Mouse (Mus musculus) gastrocnemius, adult 8-10 months (tissue): ENCODE results near the gene Slc35a1. TPM values are rescaled to one million over a fixed set of nuclear protein-coding genes. Genes with fewer than 3 reads are reported as not detected.
"Not testable (repeated sequence)": the region's sequence is repeated elsewhere in the genome, so short reads cannot be mapped to it uniquely, and the experiment has no call there.

ENCODE experiments used
- DNase-seq, 2 experiments: peaks; one replicate each; pipeline ENCODE4 v3.0.0; 2022; ENCODE audit warnings: low spot score in 2 of 2
- total RNA-seq, 4 experiments: library from RNA; stranded (reverse); gene quantifications; 2 replicates each; pipeline ENCODE4 v1.2.4; 2022

Gene Slc35a1
- 10 to 100 TPM; 11.5 to 14.0 (median 13.7) TPM for total RNA-seq

DNA sequence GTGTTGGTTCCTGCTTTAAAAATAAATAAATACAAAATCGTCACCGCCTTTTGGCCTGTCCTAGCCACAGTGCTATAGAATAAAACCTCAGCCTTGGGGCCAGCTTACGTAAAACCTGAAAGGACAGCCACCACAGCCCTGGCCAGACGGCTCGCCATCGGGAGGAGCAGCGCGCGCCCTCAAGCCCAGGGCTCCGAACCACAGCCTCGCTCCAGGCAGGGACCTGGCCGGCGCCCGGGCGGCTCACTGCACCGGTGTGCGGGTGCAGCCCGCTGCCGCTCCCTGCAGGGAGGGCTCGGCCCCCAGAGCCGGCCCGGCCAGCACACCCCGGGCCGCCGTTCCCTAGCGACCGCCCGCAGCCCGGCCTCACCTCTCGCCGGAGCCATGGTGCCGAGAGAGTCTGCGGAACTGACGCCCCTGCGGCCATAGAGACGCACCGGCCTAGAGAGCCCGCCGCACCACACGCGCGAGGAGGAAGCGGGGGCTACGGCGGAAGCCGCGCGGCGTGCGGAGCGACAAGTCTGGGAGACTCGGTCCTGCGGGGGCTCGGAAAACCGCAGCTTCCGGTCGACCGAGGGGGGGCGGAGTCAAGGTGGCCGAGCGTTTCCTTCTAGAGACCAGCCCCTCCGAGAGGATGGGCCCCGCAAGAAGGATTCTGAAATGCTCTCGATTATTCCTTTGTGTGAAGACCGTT is at the start of gene Slc35a1:
TSS of gene Slc35a1 (minus strand) at position 565 of the 694 bp plus-strand sequence.
- peak; percentile 86 to 91 for DNase-seq

DNA sequence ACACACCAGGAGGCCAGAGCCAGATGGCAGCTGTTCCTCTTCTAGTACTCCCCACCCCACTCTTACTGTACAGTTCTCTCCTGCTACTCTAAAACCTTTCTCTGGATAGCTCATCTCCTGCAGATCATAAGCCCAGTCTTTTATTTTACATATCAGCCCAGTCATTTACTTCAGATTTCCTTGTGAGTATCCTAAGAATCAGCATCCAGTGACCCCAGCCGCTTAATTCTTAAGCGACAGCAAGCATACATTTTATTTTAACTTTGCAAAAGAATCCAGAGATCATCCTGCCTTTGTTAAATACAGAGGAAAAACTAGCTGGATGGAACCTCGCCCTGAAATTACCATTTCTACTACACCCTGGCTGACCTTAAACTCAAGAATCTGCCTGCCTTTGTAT is 47.2 kb upstream of the Slc35a1 start:
- no peak for DNase-seq

DNA sequence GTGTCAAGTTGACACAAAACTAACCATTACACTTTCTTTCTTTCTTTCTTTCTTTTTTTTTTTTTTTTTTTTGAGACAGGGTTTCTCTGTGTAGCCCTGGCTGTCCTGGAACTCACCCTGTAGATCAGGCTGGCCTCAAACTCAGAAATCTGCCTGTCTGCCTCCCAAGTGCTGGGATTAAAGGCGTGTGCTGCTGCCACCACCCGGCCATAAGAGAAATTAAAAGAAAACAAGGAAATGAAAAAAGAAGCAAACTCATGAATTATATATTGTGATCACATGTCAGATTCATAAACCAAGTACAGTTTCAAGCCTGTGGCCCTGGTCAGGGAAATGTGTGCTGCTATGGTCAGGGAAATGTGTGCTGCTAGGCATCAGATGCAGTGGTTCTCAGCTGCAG is 46.2 kb upstream of the Slc35a1 start:
- not testable (repeated sequence) for DNase-seq

DNA sequence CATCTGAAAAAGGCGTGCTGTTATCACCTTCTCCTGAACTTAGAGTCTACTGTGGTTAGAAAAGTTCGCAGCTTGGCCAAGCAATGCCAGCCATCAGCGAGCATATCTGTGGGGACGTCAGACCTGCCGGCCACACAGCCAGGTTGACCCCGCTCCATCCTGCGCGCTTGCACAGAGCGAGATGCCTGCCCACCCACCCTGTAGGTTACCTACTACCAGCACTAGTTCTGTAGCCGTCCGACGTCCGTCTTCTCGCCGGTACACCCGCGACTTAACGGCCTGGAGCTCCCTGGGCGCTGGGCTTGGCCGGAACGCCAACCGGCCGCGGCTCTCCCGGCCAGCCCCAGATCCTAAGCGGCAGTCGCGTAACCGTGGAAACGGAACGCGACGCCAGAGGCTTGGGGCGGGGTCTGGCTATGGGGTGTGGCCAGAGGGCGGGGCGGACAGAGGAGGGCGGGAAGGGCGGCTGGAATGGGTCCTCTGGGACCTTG is 42.7 kb upstream of the Slc35a1 start, which contains the start of gene Cfap206:
TSS of gene Cfap206 (minus strand) at position 356 of the 491 bp plus-strand sequence.
- DNase-seq: peak in 1 of 2 experiments; percentile 5

DNA sequence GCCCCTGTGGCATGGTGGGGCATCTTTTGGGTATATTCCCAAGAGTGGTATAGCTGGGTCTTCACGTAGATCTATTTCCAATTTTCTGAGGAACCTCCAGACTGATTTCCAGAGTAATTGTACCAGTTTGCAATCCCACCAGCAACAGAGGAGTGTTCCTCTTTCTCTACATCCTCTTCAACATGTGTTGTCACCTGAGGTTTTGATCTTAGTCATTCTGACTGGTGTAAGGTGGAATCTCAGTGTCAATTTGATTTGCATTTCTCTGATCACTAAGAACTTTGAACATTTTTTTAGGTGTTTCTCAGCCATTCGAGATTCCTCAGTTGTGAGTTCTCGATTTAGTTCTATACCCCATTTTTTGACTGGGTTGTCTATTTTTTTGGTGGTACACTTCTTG is 38.5 kb upstream of the Slc35a1 start:
- not testable (repeated sequence) for DNase-seq

DNA sequence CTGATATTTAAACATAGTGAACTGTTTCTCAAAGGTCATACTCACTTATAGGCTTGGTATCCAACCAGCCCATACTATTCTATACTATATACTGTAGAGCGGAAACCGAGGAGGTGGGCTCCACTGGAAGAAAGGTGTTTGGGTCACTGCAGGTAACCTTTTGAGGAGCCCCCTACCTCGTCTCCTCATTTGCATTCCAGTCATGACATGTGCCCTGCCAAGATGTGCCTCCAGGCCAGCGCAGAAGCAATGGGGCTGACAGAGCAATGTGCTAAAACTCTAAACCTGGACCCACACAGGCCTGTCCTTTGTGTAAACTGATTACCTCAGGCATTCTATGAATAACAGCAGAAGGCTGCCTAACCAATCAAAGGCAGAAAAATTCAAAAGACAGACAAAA is 37.1 kb upstream of the Slc35a1 start:
- DNase-seq: no peak

DNA sequence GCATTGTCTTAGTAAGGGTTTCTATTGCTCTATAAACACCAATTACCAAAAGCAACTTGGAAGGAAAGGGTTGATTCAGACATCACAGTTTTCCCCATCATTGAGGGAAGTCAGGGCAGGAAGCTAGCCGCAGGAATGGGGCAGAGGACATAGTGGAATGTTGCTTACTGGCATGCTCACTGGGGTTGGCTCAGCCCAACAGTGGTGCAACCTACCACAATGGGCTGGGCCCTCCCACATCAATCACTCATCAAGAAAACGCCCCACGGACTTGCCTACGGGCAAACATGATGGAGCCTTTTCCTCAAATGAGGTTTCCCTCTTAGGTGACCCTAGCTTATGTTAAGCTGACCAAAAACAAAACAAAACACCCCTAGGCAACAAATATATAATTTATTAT is 35.9 kb upstream of the Slc35a1 start:
- DNase-seq: no peak

DNA sequence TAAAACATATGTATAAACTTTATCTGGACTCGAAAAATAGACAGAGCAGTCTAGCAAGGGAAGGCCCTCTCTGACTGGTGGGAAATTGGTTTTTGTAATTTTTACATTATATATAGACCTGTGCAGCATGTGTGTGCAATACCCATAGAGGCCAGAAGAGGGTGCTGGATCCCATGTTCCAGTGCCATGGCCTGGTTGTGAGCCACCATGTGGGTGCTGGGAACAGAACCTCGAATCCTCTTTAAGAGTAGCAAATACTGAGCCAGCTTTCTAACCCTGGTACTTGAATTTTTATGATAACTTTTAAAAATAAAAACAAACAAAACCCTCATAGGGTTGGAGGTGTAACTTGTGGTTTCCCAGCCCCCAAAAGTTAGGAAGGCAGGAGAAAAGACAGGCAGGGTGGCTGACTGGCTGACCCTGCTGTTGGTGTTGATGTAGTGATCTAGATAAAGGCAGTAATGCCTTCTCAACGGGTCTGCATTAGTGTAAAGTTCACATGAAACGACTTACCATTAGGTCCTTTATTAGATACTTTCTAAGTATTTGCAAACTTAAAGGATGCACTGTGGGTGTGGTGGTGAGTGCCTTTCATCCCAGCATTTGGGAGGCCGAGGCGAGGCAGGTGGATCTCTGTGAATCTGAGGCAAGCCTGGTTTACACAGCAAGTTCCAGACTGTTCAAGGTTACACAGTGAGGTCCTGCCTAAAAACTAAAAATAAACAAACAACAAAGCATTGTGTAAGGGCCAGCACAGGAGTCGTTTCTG is 33.1 kb upstream of the Slc35a1 start:
- DNase-seq: no peak

DNA sequence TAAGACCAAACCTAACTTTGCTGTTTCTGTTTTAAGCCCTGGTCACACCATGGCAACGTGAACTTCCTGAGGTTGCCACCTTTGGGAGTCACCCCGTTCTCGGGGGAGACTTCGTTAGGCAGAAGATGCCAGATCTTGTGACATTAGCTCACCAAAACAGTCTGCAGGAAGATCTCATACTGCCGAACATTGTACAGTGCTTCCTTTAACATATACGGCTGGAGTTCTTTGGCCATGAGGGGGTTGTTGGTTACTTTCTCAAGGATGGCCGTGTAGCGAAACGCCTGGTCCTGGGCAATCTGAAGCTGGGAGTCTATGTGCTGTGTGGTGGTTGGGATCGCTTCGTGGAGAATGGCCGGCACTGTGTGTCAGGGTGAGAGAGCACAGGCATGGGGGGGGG is 32.2 kb upstream of the Slc35a1 start:
- DNase-seq: no peak

DNA sequence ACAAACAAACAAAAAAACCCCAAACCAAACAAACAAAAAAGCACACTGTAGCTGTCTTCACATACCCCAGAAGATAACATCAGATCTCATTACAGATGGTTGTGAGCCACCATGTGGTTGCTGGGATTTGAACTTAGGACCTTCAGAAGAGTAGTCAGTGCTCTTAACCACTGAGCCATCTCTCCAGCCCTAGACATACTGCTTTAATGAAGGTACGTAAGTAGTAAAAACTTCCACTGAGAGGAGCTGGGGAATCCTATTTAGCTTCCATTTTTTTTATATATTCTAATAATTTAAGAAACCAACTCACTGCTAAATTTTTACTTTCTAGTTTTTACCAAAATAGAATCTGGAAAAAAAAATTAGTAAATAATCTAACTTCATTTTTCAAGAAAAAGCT is 27.8 kb upstream of the Slc35a1 start:
- no peak for DNase-seq

DNA sequence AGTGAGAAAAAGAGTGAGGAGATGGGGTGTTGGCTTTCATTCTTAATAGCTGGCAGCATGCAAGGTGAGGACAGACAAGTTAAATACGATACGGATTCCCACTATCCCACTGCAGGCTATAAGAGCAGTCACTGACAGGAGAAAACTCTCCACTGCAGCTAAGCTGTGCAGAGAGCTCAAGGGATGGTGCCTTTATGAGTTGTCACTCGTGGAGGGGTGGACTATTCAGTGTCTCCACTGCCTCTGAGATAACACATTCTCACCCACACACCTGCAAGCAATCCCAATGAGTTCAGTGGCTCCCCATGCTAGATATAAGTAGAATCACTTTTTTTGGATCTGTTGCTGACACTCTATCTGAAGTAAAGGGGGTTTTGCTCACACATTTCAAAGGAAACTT is 20.9 kb upstream of the Slc35a1 start:
- DNase-seq: no peak

DNA sequence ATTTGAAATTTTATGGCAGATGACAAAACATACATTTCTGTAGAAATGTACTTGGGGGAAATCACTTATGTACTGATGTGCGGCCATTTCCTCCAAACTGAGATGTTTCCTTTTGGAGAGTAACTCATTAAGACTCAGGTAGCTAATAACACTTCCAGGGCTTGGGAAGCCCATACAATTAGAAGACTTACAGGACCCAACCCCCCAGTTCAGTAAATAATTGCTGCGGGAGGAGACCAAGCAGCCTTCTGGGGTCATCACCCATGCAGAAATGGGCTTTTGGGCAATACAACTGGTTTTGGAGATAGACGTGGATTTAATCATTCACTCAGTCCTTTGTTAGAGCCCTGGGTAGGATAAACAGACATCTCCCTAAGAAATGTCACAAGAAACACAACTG is 20.0 kb upstream of the Slc35a1 start:
- no peak for DNase-seq

DNA sequence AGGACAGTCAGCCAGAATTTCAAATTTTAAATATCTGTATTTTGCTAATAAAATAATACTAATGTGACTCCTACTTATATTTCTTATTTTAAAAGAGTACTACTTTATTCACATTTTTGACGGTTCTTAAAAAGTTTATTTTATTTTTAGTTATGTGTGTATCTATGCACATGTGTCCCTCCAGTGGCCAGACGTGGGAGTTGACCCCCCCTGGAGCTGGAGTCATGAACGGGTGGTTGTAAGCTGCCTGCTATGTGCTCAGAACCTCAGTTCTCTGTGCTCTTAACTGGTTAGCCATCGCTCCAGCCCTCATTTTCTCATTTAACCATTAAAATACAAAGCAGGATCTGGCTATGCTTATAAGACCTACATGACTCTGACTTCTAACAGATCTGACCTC is 15.8 kb upstream of the Slc35a1 start:
- DNase-seq: no peak

DNA sequence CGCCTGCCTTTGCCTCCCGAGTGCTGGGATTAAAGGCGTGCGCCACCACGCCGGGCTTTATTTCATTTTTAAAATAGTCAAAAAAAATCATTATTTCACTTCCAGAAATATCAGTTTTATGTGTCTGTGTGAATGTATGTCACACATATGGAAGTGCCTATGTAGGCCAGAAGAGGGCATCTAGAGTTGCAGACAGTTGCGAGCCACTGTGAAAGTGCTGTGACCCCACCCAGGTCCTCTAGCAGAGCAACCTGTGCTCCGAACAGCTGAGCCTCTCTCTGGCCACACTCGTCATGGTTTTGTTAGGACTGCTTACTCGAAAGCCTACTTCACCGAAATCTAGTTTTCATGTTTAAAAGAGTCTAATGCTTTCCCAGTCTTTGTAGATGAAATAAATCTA is 15.0 kb upstream of the Slc35a1 start:
- no peak for DNase-seq

DNA sequence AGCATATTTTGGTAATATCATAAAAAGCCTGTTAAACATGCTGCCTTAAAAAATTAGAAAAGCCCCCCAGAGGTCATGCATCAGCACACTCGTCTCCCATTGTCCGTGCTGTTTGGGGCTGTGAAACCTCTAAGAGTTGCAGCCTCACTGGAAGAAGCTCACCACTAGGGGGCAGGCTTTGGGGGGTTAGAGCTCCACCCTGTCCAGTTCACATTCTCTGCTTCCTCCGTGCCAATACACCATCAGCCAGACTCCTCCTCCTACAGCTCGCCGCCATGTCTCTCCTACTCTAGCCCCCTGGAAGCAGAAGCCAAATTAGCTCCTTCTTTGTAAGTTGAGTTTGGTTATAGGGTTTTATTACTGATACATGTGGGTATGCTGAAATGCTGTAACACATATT is 14.3 kb upstream of the Slc35a1 start:
- DNase-seq: peak; percentile 12

DNA sequence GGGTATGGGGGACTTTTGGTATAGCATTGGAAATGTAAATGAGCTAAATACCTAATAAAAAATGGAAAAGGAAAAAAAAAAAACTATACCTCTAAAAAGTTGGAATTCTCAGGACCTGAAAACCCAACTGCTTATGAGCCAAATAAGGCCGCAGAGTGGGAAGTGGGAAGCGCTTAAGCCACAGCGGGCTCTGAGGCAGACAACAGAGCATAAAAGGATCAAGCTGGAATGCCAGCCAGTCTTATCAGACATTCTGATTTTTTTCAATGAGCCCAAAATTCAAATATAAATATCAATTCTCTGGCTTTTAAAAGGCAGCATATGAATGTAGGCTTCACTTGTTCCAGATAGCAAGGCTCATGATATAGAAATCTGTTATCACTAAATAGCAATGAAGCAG is 783 bp upstream of the Slc35a1 start:
- no peak for DNase-seq

DNA sequence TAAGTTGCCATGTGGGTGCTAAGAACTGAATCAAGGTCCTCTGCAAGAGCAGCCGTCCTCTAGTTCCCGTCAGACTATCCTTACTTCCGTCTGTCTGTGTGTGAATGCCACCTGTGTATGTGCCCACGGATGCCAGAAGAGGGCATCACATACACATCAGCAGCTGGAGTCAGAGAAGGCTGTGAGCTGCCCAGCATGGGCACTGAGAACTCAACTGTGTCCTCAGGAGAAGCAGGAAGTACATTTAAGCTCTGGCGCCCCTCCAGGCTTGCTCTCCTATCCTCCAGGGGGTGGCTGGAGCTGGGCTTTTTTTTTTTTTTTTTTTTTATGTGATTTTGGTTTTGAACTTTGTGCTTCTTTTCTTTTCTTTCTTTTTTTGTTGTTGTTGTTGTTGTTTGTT is 6.7 kb downstream of the Slc35a1 start:
- DNase-seq: no peak

DNA sequence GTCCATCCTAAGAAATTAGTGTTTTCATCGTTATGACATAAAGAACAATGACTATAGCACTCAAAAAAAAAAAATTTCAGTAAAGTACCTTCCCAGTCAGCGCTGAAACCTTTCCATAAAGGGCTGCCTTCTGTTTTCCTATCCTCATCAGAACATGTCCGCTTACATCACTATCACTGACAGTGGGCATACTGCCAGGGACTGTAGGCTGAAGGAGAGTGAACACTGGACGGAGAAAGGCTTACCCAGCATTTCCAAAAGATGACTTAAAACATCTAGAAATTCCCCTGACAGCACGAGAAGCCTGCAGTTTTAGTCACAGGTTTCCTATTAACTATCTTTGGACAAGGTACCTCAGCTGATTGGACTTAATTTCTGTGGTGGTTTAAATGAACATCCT is 13.5 kb downstream of the Slc35a1 start:
- no peak for DNase-seq

DNA sequence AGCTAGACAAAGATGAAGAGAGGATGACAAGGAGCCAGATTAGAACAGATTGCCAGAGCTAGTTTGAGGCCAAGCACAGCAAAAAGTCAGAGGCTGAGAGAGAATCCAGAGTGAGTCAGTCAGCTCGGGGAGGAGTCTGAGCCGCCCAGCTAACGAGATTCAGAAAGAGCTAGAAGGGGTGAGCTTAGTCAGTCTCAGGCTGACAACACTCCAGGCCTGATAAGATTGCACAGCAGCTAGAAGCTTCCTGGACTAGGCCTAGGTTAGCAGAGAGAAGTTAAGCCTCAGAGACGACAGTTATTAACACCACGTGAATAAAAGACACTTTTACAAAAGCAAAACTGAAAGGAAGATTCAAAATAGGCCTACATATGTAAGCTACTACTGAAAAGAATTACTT is 19.3 kb downstream of the Slc35a1 start:
- DNase-seq: no peak

DNA sequence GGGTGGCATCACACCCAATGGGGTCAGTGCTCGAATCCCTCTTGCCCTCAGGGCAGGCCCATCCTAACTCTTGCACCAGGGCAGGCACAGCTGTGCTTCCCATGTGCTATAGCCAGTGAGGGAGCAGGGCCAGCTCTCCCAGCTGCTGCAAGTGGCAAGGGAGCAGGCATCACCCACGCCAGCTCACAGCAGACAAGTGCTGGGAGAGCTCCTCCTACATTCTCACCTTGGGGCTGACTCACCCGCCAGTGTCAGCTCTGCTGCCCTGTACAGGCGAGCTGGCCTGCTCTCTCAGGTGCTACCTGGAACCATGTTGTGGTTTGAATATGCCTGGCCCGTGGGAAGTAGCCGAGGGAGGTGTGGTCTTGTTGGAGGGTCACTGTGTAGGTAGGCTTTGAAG is 25.3 kb downstream of the Slc35a1 start:
- DNase-seq: no peak

DNA sequence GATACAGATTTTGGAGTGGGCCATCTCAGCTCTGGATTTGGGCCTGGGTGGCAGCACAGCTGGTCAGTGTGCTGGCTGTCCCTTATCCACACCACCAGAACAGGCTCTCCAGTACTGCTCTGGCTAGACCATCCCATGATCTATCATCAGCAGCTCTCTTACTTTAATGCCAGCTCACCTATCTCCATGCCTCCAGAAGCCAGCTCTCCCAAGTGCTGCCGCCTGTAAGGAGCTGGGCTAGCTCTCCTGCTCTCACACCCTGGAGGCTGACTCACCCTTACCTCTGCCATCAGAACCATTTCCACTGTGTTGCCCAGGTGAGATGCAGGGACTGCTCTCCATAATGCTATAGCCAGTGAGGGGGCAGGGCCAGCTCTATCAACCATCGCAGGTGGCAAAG is 25.7 kb downstream of the Slc35a1 start:
- DNase-seq: no peak

DNA sequence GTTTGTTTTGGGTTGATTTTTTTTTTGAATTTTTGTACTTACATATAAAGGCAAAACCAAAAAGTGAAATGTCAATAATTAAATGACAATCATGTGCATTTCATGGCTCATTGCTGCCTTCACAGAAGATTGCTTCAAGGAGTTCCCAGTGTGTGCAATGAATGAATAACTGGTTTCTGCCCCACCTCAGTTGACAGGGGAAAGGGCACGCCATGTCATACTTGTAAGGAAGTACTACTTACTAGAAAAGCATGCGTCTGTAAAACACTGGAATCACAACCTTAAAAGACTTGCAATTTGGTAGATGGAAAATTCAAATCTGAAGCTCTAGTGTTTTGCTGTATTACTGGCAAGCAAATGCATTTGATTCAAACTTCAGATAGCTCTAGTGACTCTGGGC is 28.2 kb downstream of the Slc35a1 start:
- no peak for DNase-seq

DNA sequence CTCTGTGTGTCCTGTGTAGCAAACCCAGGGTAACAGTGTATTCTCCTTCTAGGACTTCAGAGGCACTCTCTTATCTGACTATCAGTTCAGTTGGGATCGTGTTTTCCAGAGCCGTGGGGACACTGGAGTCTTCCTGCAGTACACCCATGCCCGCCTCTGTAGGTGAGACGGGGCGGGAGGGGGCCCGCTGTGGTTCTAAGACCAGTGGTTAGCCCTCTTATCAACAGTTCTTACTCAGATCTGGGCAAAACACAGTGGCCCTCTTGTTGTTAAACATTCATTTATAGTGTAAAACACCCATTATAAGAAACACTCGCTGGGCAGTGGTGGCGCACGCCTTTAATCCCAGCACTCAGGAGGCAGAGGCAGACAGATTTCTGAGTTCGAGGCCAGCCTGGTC is 31.1 kb downstream of the Slc35a1 start:
- DNase-seq: no peak
